Mouse (Mus musculus) bone marrow, adult 2 months (tissue): ENCODE measurements around the gene Plin5. TPM values are rescaled to one million over a fixed set of nuclear protein-coding genes. Genes with fewer than 3 reads are reported as not detected.

Source experiments
- H3K27ac ChIP-seq: fragments of 200-500 bp; 2 replicates; pipeline ENCODE4 v1.5.1; 2012; ENCODE audit warnings: low read depth, mild to moderate bottlenecking, control low read depth, inconsistent platforms, low read length; ENCODE audit not compliant: control insufficient read depth, poor library complexity, insufficient read depth
- H3K4me1 ChIP-seq: fragments of 200-500 bp; 2 replicates; pipeline ENCODE4 v1.6.1; 2011; ENCODE audit warnings: low read length; ENCODE audit not compliant: control insufficient read depth, insufficient read depth
- H3K4me3 ChIP-seq: fragments of 200-500 bp; replicated peaks from 2 replicates; pipeline ENCODE3; 2011; ENCODE audit warnings: mild to moderate bottlenecking, low read depth, low read length, control low read depth; ENCODE audit not compliant: control insufficient read depth
- CTCF ChIP-seq: fragments of 200-500 bp; IDR thresholded peaks from 2 replicates; pipeline ENCODE4 v1.5.1; 2011; ENCODE audit warnings: low read length, control low read depth; ENCODE audit not compliant: control insufficient read depth, insufficient read depth
- POLR2A ChIP-seq: fragments of 200-500 bp; IDR thresholded peaks from 2 replicates; pipeline ENCODE4 v1.6.1; 2011; ENCODE audit warnings: low read depth, mild to moderate bottlenecking, control low read depth, low read length, borderline replicate concordance; ENCODE audit not compliant: control insufficient read depth
- WGBS: fragments of 180-500 bp; shearing (Covaris S2); methylation state at CpG from one replicate; pipeline ENCODE4 v1.1.7; 2018; 5-methylcytosine and 5-hydroxymethylcytosine counted together
- polyA plus RNA-seq: library from polyadenylated mRNA; stranded (reverse); fragments of >200 nt; gene quantifications from 2 replicates; pipeline ENCODE4 v1.2.4, GENCODE M21; 2011; ENCODE audit warnings: low replicate concordance; ENCODE audit not compliant: missing spikeins, insufficient read depth, insufficient read length

The Plin5 gene
- polyA plus RNA-seq, result not detected in 2 replicates

DNA sequence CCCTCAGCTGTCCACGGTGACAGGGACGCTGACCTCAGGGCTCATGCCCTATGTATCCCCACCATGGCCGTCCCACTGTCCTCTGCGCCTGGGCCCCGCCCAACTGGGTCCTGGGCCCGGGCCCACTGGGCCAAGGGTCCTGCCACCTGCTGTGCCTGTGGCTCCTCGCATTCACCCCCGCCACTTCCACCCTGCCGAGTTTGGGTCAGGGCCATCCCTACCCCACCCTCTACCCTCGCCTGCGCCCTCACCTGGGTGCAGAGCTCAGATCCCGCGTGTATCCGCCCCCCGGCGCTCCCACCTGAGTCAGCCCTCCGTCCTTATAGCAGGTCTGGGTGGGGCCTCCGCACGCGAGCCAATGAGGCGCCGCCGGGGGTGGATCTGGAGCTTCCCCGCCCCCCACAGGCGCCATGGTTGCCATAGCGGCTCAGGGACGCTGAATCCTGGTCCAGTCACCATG, at the start of gene Plin5:
Plin5 (minus strand) TSS at position 346 of the 460 bp plus-strand sequence.
- Histone ChIP-seq H3K4me3 (no peak within 1 kb of the TSS), H3K27ac (no peak within 1 kb of the TSS)
- TF ChIP-seq CTCF (no peak), POLR2A (no peak)

GRCm38 (mm10) chr17:56165671-56166070, 48.3 kb upstream of the Plin5 start:
- TF ChIP-seq CTCF (no peak), POLR2A (no peak)
- Histone ChIP-seq H3K4me1 (peaks cover 1% of the 10 kb centered on the region; the same call in 1 of the 2 replicates), H3K27ac (no peak overlapping the region), H3K4me3 (no peak overlapping the region)
- WGBS, result 86% methylated on average over 11 of the region's 11 CpGs

More for the DNA sequence above, at the start of gene Plin5:
- peaks cover 1% of the 10 kb centered on the region; the same call in 1 of the 2 replicates for H3K4me1 ChIP-seq
- 4% methylated on average over 27 of the region's 27 CpGs for WGBS

DNA sequence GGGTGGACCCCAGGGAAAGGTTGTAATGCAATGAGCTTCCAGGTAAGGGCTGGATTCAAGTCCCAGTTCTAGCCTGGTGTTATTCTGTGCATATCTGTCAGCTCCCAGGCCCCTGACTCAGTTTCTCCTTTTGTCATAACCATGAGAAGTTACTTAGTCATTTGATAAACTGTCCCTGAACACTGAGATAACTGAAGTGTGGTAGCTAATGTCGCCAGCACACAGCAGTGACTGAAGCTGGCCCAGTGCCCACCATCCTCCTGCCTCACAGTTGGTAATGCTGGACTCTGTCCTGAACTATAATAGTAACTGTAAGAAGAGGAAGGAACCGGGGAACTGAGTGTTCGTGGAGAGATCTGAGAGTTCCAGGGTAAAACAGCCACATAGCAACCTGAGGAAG, 47.1 kb upstream of the Plin5 start:
- Histone ChIP-seq H3K4me1 (peaks cover 1% of the 10 kb centered on the region; the same call in 1 of the 2 replicates), H3K4me3 (no peak overlapping the region), H3K27ac (no peak overlapping the region)
- TF ChIP-seq POLR2A (no peak), CTCF (no peak)
- WGBS, result 29% methylated on average over 3 of the region's 3 CpGs

- Histone ChIP-seq H3K4me1 (peaks cover 1% of the 10 kb centered on the region; the same call in 1 of the 2 replicates), H3K27ac (no peak overlapping the region), H3K4me3 (no peak overlapping the region)
- 69% methylated on average over 6 of the region's 6 CpGs for WGBS
- TF ChIP-seq POLR2A, result no peak
- no peak for TF ChIP-seq CTCF
Measured at GRCm38 (mm10) chr17:56163523-56164102, 46.2 kb upstream of the Plin5 start.

GRCm38 (mm10) chr17:56162231-56162774, 44.9 kb upstream of the Plin5 start, which contains the start of gene Tnfaip8l1:
TSS of gene Tnfaip8l1 (plus strand) at chr17:56162477.
- WGBS, result under 1% methylated on average over 30 of the region's 30 CpGs
- no peak for TF ChIP-seq CTCF
- TF ChIP-seq POLR2A, result peak; percentile 21; the same call in 1 of the 2 replicates
- H3K4me1 ChIP-seq, result peaks cover 1% of the 10 kb centered on the region; the same call in 1 of the 2 replicates
- H3K4me3 ChIP-seq, result peak within 1 kb of the TSS; percentile 50
- H3K27ac ChIP-seq, result no peak within 1 kb of the TSS

GRCm38 (mm10) chr17:56159729-56160128, 42.3 kb upstream of the Plin5 start:
- Histone ChIP-seq H3K27ac (no peak overlapping the region), H3K4me1 (peaks cover 1% of the 10 kb centered on the region; the same call in 1 of the 2 replicates), H3K4me3 (no peak overlapping the region)
- 2% methylated on average over 9 of the region's 9 CpGs for WGBS
- no peak for TF ChIP-seq POLR2A
- TF ChIP-seq CTCF, result peak; percentile 80

DNA sequence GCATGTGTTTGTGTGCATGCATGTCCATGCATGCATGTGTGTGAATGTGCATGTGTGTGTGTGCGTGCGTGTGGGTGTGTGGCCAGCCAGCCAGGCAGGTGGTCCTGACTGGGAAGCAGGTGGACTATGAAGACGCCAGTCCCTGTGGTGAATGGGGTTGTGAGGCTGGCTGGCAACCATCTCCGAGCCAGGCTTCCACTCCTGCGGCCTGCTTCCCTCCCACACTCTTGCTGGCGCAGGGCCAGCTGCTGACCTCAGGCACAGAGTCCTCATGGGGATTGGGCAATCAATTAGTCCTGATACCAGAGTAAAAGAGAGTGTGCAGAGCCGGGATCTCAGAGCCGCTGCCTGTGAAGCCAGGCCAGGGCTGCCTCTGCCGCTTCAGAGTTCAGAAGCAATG, 36.2 kb upstream of the Plin5 start:
- 30% methylated on average over 9 of the region's 9 CpGs for WGBS

GRCm38 (mm10) chr17:56149897-56150296, 32.5 kb upstream of the Plin5 start:
- Histone ChIP-seq H3K4me1 (peaks cover 2% of the 10 kb centered on the region), H3K27ac (no peak overlapping the region), H3K4me3 (no peak overlapping the region)
- no peak for TF ChIP-seq CTCF
- TF ChIP-seq POLR2A, result no peak
- 49% methylated on average over 2 of the region's 2 CpGs for WGBS

More for the DNA sequence above, 36.2 kb upstream of the Plin5 start:
- H3K4me1 ChIP-seq, result peaks cover 2% of the 10 kb centered on the region
- no peak overlapping the region for H3K27ac ChIP-seq
- no peak overlapping the region for H3K4me3 ChIP-seq
- TF ChIP-seq POLR2A (no peak), CTCF (no peak)
